Mouse (Mus musculus): Measurements from ENCODE around the gene Ckb. TPM values are rescaled to one million over a fixed set of nuclear protein-coding genes. Genes with fewer than 3 reads are reported as not detected.

The Ckb gene
- polyA plus RNA-seq, 1 experiment from 2014 or later, result 206 TPM

DNA sequence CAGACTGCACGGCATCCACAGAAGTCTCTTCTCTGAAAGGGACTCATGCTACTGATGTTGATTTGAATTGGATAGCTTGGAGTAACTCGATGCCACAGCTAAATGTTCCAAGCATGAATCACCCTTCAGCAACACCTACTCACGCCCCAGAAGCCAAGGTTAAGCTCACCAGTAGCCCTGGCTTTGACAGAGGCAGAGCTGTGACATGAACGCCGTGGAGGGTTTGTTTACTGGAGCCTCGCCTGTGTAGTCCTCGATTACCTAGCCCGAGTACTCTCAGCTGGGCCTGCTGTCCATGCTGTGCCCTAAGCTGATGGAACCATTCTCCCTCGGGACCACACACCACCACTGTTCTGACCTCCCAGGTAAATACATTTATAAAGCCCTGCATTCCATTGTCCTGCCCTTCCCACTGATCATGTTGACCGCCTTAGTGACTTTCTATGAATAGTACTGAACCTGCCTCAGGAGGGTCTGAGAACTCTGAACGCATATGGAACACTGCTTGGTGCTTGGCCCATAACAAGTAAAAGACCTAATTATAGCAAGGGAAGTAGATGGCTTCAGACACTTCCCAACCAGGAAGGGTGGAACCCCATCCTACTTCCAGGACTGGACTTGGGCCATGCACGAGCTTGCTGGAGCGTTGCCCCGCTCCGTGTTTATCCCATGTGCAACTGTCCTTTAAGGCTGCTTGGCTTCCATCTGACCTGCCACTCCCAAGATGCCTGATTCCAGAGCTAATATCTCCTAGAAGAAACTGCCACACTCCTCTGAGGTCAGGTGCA is 33.2 kb upstream of the Ckb start:
- no peaks in the 10 kb centered on the region for H3K27me3 ChIP-seq (replicated peaks; ENCODE audit: control insufficient read depth, insufficient read depth, low read length)
- no peak overlapping the region for H3K4me3 ChIP-seq (ENCODE audit: low read depth, low read length)
- peak overlapping the region; percentile 39 for H3K27ac ChIP-seq (replicated peaks; ENCODE audit: low read depth, low read length)
- no peaks in the 10 kb centered on the region for H3K9me3 ChIP-seq (ENCODE audit: control insufficient read depth, low read length)
- ATAC-seq (ENCODE audit: low read depth), result 0 out of 2 replicates have a peak, but pooled peaks have one; percentile 13
- H3K36me3 ChIP-seq (ENCODE audit: control insufficient read depth, insufficient read depth, low read length), result peaks cover 35% of the 10 kb centered on the region
- peaks cover 10% of the 10 kb centered on the region for H3K4me1 ChIP-seq (ENCODE audit: control insufficient read depth, insufficient read depth, low read length)
- no peak overlapping the region for H3K4me2 ChIP-seq (ENCODE audit: low read depth, low read length)
- WGBS, result 61% methylated on average over 15 of the region's 15 CpGs
- H3K9ac ChIP-seq (ENCODE audit: low read depth, low read length), result 0 out of 2 replicates have a peak overlapping the region, but pooled peaks have one; percentile 27
- no peak for DNase-seq (ENCODE audit: low spot score)

DNA sequence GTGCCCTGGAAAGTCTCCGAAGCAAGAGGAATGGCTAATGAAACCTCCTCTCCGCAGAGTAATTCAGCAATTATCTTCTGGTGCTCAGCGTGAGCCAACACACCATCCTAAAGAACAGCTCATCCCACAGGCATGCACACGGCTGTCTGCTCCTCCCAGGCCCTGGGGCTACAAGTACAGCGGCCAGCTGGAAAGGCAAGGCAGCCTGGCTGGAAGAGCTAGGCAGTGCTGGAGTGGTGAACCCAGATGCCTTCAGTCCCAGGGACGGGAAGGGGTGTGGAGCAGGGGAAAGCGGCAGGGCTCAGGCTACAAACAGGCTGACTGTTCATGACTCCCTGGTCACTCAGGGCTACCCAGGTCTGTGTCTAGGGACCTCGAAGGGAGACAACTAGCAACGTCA is 32.5 kb upstream of the Ckb start:
- Histone ChIP-seq H3K4me3 (ENCODE audit: low read depth, low read length) (no peak overlapping the region), H3K27ac (replicated peaks; ENCODE audit: low read depth, low read length) (peak overlapping the region; percentile 39), H3K4me1 (ENCODE audit: control insufficient read depth, insufficient read depth, low read length) (peaks cover 10% of the 10 kb centered on the region), H3K36me3 (ENCODE audit: control insufficient read depth, insufficient read depth, low read length) (peaks cover 27% of the 10 kb centered on the region), H3K9me3 (ENCODE audit: control insufficient read depth, low read length) (no peaks in the 10 kb centered on the region), H3K9ac (ENCODE audit: low read depth, low read length) (0 out of 2 replicates have a peak overlapping the region, but pooled peaks have one; percentile 27), H3K27me3 (replicated peaks; ENCODE audit: control insufficient read depth, insufficient read depth, low read length) (no peaks in the 10 kb centered on the region), H3K4me2 (ENCODE audit: low read depth, low read length) (no peak overlapping the region)
- ATAC-seq (ENCODE audit: low read depth) (peak; percentile 79), DNase-seq (ENCODE audit: low spot score) (peak; percentile 89)
- WGBS, result 16% methylated on average over 9 of the region's 9 CpGs

- H3K4me2 ChIP-seq (ENCODE audit: low read depth, low read length), result no peak overlapping the region
- no peaks in the 10 kb centered on the region for H3K9me3 ChIP-seq (ENCODE audit: control insufficient read depth, low read length)
- no peaks in the 10 kb centered on the region for H3K27me3 ChIP-seq (replicated peaks; ENCODE audit: control insufficient read depth, insufficient read depth, low read length)
- no peak overlapping the region for H3K4me3 ChIP-seq (ENCODE audit: low read depth, low read length)
- H3K4me1 ChIP-seq (ENCODE audit: control insufficient read depth, insufficient read depth, low read length), result peaks cover 10% of the 10 kb centered on the region
- H3K36me3 ChIP-seq (ENCODE audit: control insufficient read depth, insufficient read depth, low read length), result peaks cover 15% of the 10 kb centered on the region; the same call in 1 of the 2 replicates
- DNase-seq (ENCODE audit: low spot score) (no peak), ATAC-seq (ENCODE audit: low read depth) (no peak)
- H3K9ac ChIP-seq (ENCODE audit: low read depth, low read length), result no peak overlapping the region
- 65% methylated on average over 3 of the region's 3 CpGs for WGBS
- H3K27ac ChIP-seq (replicated peaks; ENCODE audit: low read depth, low read length), result no peak overlapping the region
Observed at GRCm38 (mm10) chr12:111703301-111703700, 31.2 kb upstream of the Ckb start.

GRCm38 (mm10) chr12:111700920-111701458 is 28.9 kb upstream of the Ckb start:
- 45% methylated on average over 9 of the region's 9 CpGs for WGBS
- Histone ChIP-seq H3K9ac (ENCODE audit: low read depth, low read length) (no peak overlapping the region), H3K27me3 (replicated peaks; ENCODE audit: control insufficient read depth, insufficient read depth, low read length) (no peaks in the 10 kb centered on the region), H3K27ac (replicated peaks; ENCODE audit: low read depth, low read length) (no peak overlapping the region), H3K4me3 (ENCODE audit: low read depth, low read length) (no peak overlapping the region), H3K9me3 (ENCODE audit: control insufficient read depth, low read length) (no peaks in the 10 kb centered on the region), H3K4me2 (ENCODE audit: low read depth, low read length) (no peak overlapping the region), H3K36me3 (ENCODE audit: control insufficient read depth, insufficient read depth, low read length) (no peaks in the 10 kb centered on the region), H3K4me1 (ENCODE audit: control insufficient read depth, insufficient read depth, low read length) (peaks cover 10% of the 10 kb centered on the region)
- DNase-seq (ENCODE audit: low spot score), result no peak
- ATAC-seq (ENCODE audit: low read depth), result peak; percentile 44; the same call in 1 of the 2 replicates

GRCm38 (mm10) chr12:111699542-111699941 is 27.4 kb upstream of the Ckb start:
- no peak overlapping the region for H3K9ac ChIP-seq (ENCODE audit: low read depth, low read length)
- 76% methylated on average over 4 of the region's 4 CpGs for WGBS

GRCm38 (mm10) chr12:111698346-111698913 is 26.3 kb upstream of the Ckb start:
- Histone ChIP-seq H3K4me2 (ENCODE audit: low read depth, low read length) (no peak overlapping the region), H3K4me3 (ENCODE audit: low read depth, low read length) (no peak overlapping the region), H3K9ac (ENCODE audit: low read depth, low read length) (no peak overlapping the region), H3K36me3 (ENCODE audit: control insufficient read depth, insufficient read depth, low read length) (no peaks in the 10 kb centered on the region), H3K27me3 (replicated peaks; ENCODE audit: control insufficient read depth, insufficient read depth, low read length) (no peaks in the 10 kb centered on the region), H3K4me1 (ENCODE audit: control insufficient read depth, insufficient read depth, low read length) (peaks cover 18% of the 10 kb centered on the region), H3K27ac (replicated peaks; ENCODE audit: low read depth, low read length) (no peak overlapping the region), H3K9me3 (ENCODE audit: control insufficient read depth, low read length) (no peaks in the 10 kb centered on the region)
- 65% methylated on average over 6 of the region's 6 CpGs for WGBS
- DNase-seq (ENCODE audit: low spot score) (no peak), ATAC-seq (ENCODE audit: low read depth) (no peak)

More at GRCm38 (mm10) chr12:111699542-111699941, 27.4 kb upstream of the Ckb start:
- H3K9me3 ChIP-seq (ENCODE audit: control insufficient read depth, low read length), result no peaks in the 10 kb centered on the region
- DNase-seq (ENCODE audit: low spot score) (no peak), ATAC-seq (ENCODE audit: low read depth) (no peak)
- no peaks in the 10 kb centered on the region for H3K27me3 ChIP-seq (replicated peaks; ENCODE audit: control insufficient read depth, insufficient read depth, low read length)
- no peak overlapping the region for H3K4me3 ChIP-seq (ENCODE audit: low read depth, low read length)
- H3K4me1 ChIP-seq (ENCODE audit: control insufficient read depth, insufficient read depth, low read length), result peaks cover 8% of the 10 kb centered on the region; the same call in 1 of the 2 replicates
- no peak overlapping the region for H3K4me2 ChIP-seq (ENCODE audit: low read depth, low read length)
- H3K27ac ChIP-seq (replicated peaks; ENCODE audit: low read depth, low read length), result no peak overlapping the region
- no peaks in the 10 kb centered on the region for H3K36me3 ChIP-seq (ENCODE audit: control insufficient read depth, insufficient read depth, low read length)

GRCm38 (mm10) chr12:111697708-111698107 is 25.6 kb upstream of the Ckb start:
- H3K9me3 ChIP-seq (ENCODE audit: control insufficient read depth, low read length), result no peaks in the 10 kb centered on the region

DNA sequence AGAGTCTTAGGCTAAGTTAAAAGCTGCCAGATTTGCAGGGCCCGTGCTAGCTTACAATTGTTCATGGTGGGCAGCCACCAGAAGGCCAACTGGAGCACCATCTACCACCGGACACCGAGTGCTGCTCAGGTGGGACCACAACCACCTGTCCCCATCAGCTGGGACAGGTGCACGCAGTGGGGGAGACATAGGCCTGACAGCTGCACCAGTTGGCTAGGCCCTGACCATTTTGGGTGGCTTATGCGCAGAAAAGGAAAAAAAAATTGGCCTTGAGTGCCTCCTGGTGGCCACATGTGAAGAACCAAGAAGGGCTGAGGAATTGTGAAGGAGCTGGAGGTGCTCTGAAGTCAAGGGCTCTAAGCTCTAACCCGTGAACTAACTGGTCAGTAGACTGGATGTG is 24.1 kb upstream of the Ckb start:
- H3K9me3 ChIP-seq (ENCODE audit: control insufficient read depth, low read length), result no peaks in the 10 kb centered on the region
- no peak overlapping the region for H3K4me3 ChIP-seq (ENCODE audit: low read depth, low read length)
- ATAC-seq (ENCODE audit: low read depth) (0 out of 2 replicates have a peak, but pooled peaks have one; percentile 1), DNase-seq (ENCODE audit: low spot score) (peak; percentile 85)
- no peaks in the 10 kb centered on the region for H3K27me3 ChIP-seq (replicated peaks; ENCODE audit: control insufficient read depth, insufficient read depth, low read length)
- 30% methylated on average over 6 of the region's 6 CpGs for WGBS
- H3K36me3 ChIP-seq (ENCODE audit: control insufficient read depth, insufficient read depth, low read length), result no peaks in the 10 kb centered on the region
- H3K27ac ChIP-seq (replicated peaks; ENCODE audit: low read depth, low read length), result no peak overlapping the region
- no peak overlapping the region for H3K9ac ChIP-seq (ENCODE audit: low read depth, low read length)
- H3K4me2 ChIP-seq (ENCODE audit: low read depth, low read length), result no peak overlapping the region
- H3K4me1 ChIP-seq (ENCODE audit: control insufficient read depth, insufficient read depth, low read length), result peaks cover 23% of the 10 kb centered on the region

More at GRCm38 (mm10) chr12:111697708-111698107, 25.6 kb upstream of the Ckb start:
- no peaks in the 10 kb centered on the region for H3K36me3 ChIP-seq (ENCODE audit: control insufficient read depth, insufficient read depth, low read length)
- H3K4me1 ChIP-seq (ENCODE audit: control insufficient read depth, insufficient read depth, low read length), result peaks cover 23% of the 10 kb centered on the region
- H3K9ac ChIP-seq (ENCODE audit: low read depth, low read length), result no peak overlapping the region
- ATAC-seq (ENCODE audit: low read depth), result no peak
- H3K27me3 ChIP-seq (replicated peaks; ENCODE audit: control insufficient read depth, insufficient read depth, low read length), result no peaks in the 10 kb centered on the region
- WGBS, result 71% methylated on average over 4 of the region's 4 CpGs
- no peak overlapping the region for H3K4me2 ChIP-seq (ENCODE audit: low read depth, low read length)
- H3K4me3 ChIP-seq (ENCODE audit: low read depth, low read length), result no peak overlapping the region
- DNase-seq (ENCODE audit: low spot score), result no peak
- no peak overlapping the region for H3K27ac ChIP-seq (replicated peaks; ENCODE audit: low read depth, low read length)

Data from embryonic facial prominence, embryonic 14.5 days (tissue).